25 mouse cellular contexts compared by ENCODE assay signal in the genomic region with DNA sequence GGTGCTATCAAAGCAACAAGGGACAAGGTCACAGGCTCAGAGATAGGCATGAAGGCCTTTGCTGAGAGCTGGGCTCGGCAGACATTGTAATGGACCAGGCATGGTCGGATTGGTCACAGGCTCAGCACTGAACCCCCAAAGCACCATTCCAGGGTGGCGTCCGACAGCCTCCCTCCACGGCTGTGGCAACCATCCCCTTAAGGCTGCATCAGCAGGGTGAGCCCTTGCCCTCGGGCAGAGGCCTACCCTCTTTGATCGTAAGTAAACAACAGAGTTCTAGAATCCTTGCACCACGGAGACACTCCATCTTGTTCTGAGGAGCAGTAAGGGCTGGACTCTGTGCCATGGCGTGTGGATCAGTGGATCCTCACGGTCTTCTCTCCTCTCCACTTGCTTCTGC. TPM values are rescaled to one million over a fixed set of nuclear protein-coding genes. Genes with fewer than 3 reads are reported as not detected.
"Had no signal": no experiment of that assay in that cellular context is flagged by ENCODE, and none has a peak within 500 bp of the region (broad histone marks: within the 10 kb centered on the region; RNA-seq: fewer than 3 reads in every experiment).

TSS of gene Prss46 (plus strand) at position 301 of the 400 bp plus-strand sequence.

- H3K4me3 ChIP-seq: neural tube, embryonic 12.5 days; neural tube, embryonic 13.5 days; neural tube, embryonic 15.5 days; stomach, embryonic 15.5 days had no signal

- H3K27ac ChIP-seq: neural tube, embryonic 12.5 days; neural tube, embryonic 13.5 days; neural tube, embryonic 15.5 days; stomach, embryonic 15.5 days; stomach, postnatal 0 days had no signal

- DNase-seq: retina, postnatal 1 day; right cerebral cortex, adult 18-20 months; right cerebral cortex, postnatal 14 days; right cerebral cortex, postnatal 25 days; right cerebral cortex, postnatal 4 days; spleen, adult 18-20 months; thymus, adult 18-20 months; thymus, adult 2 months; thymus, postnatal 14 days; thymus, postnatal 25 days; thymus, postnatal 36 days; thymus, postnatal 4 days had no signal

- H3K4me1 ChIP-seq: neural tube, embryonic 13.5 days; neural tube, embryonic 15.5 days; stomach, embryonic 15.5 days had no signal

- H3K36me3 ChIP-seq: neural tube, embryonic 12.5 days; neural tube, embryonic 13.5 days; neural tube, embryonic 15.5 days; stomach, embryonic 15.5 days had no signal

- H3K27me3 ChIP-seq: neural tube, embryonic 12.5 days; neural tube, embryonic 13.5 days; neural tube, embryonic 15.5 days; stomach, embryonic 15.5 days had no signal

RNA-seq across cellular contexts. Expression of gene Prss46, which starts in this region (rescaled TPM):
- polyA plus RNA-seq: neural tube, embryonic 11.5 days; neural tube, embryonic 12.5 days; neural tube, embryonic 13.5 days; neural tube, embryonic 14.5 days; neural tube, embryonic 15.5 days; small intestine, adult 2 months; spleen, adult 2 months; stomach, embryonic 14.5 days; stomach, embryonic 15.5 days; stomach, embryonic 16.5 days; stomach, postnatal 0 days; thymus, postnatal 0 days; urinary bladder, adult 2 months had no signal
